Mouse (Mus musculus) C2C12 (cell line): ENCODE data around the gene Spty2d1.
A peak's percentile ranks its signal among the peaks of the same experiment; 100 is the strongest.

Source experiments
- CEBPB ChIP-seq: IDR thresholded peaks from one replicate; pipeline ENCODE4 v1.6.1; 2011; ENCODE audit warnings: low read depth, mild to moderate bottlenecking, control low read depth, moderate library complexity
- CTCF ChIP-seq: IDR thresholded peaks from one replicate; pipeline ENCODE4 v1.5.1; 2011; ENCODE audit not compliant: control insufficient read depth, insufficient read depth, insufficient read length
- FOSL1 ChIP-seq: IDR thresholded peaks from one replicate; pipeline ENCODE4 v1.8.0; 2011; ENCODE audit warnings: mild to moderate bottlenecking, low read length; ENCODE audit not compliant: poor library complexity, insufficient read depth, severe bottlenecking
- MAX ChIP-seq: IDR thresholded peaks from one replicate; pipeline ENCODE4 v1.6.1; 2011; ENCODE audit warnings: mild to moderate bottlenecking, control low read depth
- MYOD1 ChIP-seq: IDR thresholded peaks from one replicate; pipeline ENCODE4 v1.6.1; 2011; ENCODE audit warnings: low read depth; ENCODE audit not compliant: control insufficient read depth, insufficient read length
- MYOG ChIP-seq: IDR thresholded peaks from one replicate; pipeline ENCODE4 v1.6.1; 2011; ENCODE audit not compliant: control insufficient read depth, insufficient read length; ENCODE audit errors: extremely low read depth
- USF1 ChIP-seq: IDR thresholded peaks from one replicate; pipeline ENCODE4 v1.6.1; 2011; ENCODE audit warnings: low read depth, mild to moderate bottlenecking, control low read depth, moderate library complexity

DNA sequence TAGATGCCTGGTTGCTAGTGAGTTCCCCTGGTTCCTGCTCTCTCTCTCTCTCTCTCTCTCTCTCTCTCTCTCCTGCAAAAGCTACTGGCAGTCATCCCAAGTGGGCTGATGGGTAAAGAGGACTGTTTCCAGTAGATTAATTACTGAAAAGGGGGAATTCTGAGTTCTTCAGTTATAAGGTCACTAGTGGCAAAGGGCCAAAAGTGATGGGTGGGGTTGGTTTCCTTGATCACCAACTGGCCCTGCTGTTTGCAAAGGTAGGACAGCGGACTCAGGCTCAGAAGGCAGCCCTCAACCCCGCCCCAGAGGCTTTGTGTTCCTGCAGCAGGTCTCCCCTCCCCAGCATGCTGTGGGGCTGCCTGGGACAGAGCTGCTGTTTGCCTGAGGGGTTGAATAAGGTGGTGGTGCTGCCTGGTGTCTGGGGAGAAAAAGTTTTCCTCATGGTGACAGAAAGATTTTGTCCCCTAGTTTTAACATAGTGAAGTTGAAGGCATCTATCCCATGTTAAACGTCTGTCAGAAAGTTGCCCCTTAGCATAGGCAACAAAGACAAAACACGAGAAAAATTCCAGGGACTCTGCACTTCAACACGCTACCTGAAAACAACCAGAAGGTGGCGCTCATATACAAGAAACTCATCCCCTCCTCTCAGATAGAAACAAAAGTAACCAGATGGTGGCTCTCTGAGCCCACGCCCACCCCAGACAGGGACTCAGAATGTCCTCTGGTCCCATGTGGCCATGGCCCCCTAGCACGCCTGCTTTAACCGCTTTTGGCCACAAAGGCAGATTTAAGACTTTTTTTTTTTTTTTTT is 45.2 kb downstream of the Spty2d1 start:
- TF ChIP-seq CTCF: peak; percentile 47
- TF ChIP-seq CEBPB: no peak
- TF ChIP-seq MAX: peak; percentile 22
- TF ChIP-seq MYOD1: no peak
- TF ChIP-seq USF1: no peak
- no peak for TF ChIP-seq MYOG
- no peak for TF ChIP-seq FOSL1
